Mouse (Mus musculus) forebrain, embryonic 14.5 days (tissue): ENCODE measurements around the gene Fbn1. TPM values are rescaled to one million over a fixed set of nuclear protein-coding genes. Genes with fewer than 3 reads are reported as not detected.

ENCODE experiments used
- ATAC-seq: fragments of 200-750 bp; cut with Nextera tagmentation; 2 replicates; pipeline ENCODE4 v1.8.0; 2017; ENCODE audit warnings: mild to moderate bottlenecking, moderate library complexity
- DNase-seq: peaks from one replicate; pipeline ENCODE4 v3.0.0-alpha.2; 2015; ENCODE audit warnings: low spot score
- H3K27ac ChIP-seq: fragments of 300-500 bp; sonication (generic); 2 replicates; pipeline ENCODE4 v1.5.1; 2014; ENCODE audit warnings: low read depth, mild to moderate bottlenecking, control low read depth, low read length, moderate library complexity
- H3K27me3 ChIP-seq: fragments of 300-500 bp; sonication (generic); replicated peaks from 2 replicates; pipeline ENCODE4 v1.6.1; 2014; ENCODE audit warnings: low read length, control low read depth, mixed read lengths; ENCODE audit not compliant: control insufficient read depth, insufficient read depth
- H3K36me3 ChIP-seq: fragments of 300-500 bp; sonication (generic); 2 replicates; pipeline ENCODE4 v1.6.1; 2014; ENCODE audit warnings: low read length, control low read depth; ENCODE audit not compliant: control insufficient read depth, insufficient read depth
- H3K4me1 ChIP-seq: fragments of 300-500 bp; sonication (generic); 2 replicates; pipeline ENCODE4 v1.6.1; 2014; ENCODE audit warnings: antibody characterized with exemption, low read length, control low read depth; ENCODE audit not compliant: control insufficient read depth, insufficient read depth
- H3K4me2 ChIP-seq: fragments of 300-500 bp; sonication (generic); 2 replicates; pipeline ENCODE4 v1.6.1; 2014; ENCODE audit warnings: mild to moderate bottlenecking, control low read depth, low read length
- H3K4me3 ChIP-seq: fragments of 300-500 bp; sonication (generic); 2 replicates; pipeline ENCODE4 v1.5.1; 2014; ENCODE audit warnings: low read depth, low read length, control low read depth
- H3K9ac ChIP-seq: fragments of 300-500 bp; sonication (generic); 2 replicates; pipeline ENCODE4 v1.6.1; 2014; ENCODE audit warnings: mild to moderate bottlenecking, low read length, control low read depth, moderate library complexity
- H3K9me3 ChIP-seq: fragments of 300-500 bp; sonication (generic); replicated peaks from 2 replicates; pipeline ENCODE4 v1.6.1; 2016; ENCODE audit warnings: low read length, control low read depth, mixed read lengths; ENCODE audit not compliant: control insufficient read depth
- WGBS: fragments of 180-500 bp; shearing (Covaris S2); extraction: QIAGEN DNeasy Blood & Tissue Kit; methylation state at CpG from one replicate; pipeline ENCODE4 v1.1.7; 2014; 5-methylcytosine and 5-hydroxymethylcytosine counted together
- polyA plus RNA-seq: library from polyadenylated mRNA; unstranded; fragments of >200 nt; fragmentation: Nextera tagmentation; extraction: Ambion mirVana; gene quantifications from 2 replicates; pipeline ENCODE4 v1.2.1, GENCODE M21; 2014

The Fbn1 gene
- polyA plus RNA-seq, 1 experiment from 2014 or later, result 2.1 TPM

- no peak overlapping the region for H3K4me3 ChIP-seq
- H3K36me3 ChIP-seq, result no peaks in the 10 kb centered on the region
- no peak overlapping the region for H3K27ac ChIP-seq
- no peak overlapping the region for H3K9ac ChIP-seq
- no peak for DNase-seq
- H3K4me2 ChIP-seq, result no peak overlapping the region
- H3K4me1 ChIP-seq, result no peaks in the 10 kb centered on the region
- H3K27me3 ChIP-seq, result no peaks in the 10 kb centered on the region
- no peaks in the 10 kb centered on the region for H3K9me3 ChIP-seq
- no peak for ATAC-seq
- 80% methylated on average over 5 of the region's 5 CpGs for WGBS
Observed at GRCm38 (mm10) chr2:125526566-125526965, 18.8 kb upstream of the Fbn1 start.

DNA sequence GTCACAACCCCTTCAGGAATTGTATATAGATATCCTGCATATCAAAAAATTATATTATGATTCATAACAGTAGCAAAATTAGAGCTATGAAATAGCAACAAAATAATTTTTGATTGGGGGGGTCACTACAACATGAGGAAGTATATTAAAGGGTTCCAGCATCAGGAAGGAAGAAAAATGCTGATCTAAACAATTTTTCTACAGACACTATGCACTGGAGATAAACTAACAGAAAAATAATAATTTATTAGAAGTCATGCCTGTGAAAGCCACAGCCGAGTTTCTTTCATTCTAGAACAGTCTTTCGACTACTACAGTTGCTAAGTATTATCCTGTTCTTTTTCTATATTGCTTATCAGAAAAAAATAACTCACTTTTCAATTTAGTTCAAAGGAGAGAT lies 17.7 kb upstream of the Fbn1 start:
- no peak overlapping the region for H3K9ac ChIP-seq
- DNase-seq, result no peak
- H3K4me3 ChIP-seq, result no peak overlapping the region
- no peaks in the 10 kb centered on the region for H3K27me3 ChIP-seq
- H3K27ac ChIP-seq, result no peak overlapping the region
- whole genome bisulfite sequencing, result 89% methylated on average over 2 of the region's 2 CpGs
- no peaks in the 10 kb centered on the region for H3K9me3 ChIP-seq
- ATAC-seq, result no peak
- no peaks in the 10 kb centered on the region for H3K4me1 ChIP-seq
- no peaks in the 10 kb centered on the region for H3K36me3 ChIP-seq
- H3K4me2 ChIP-seq, result no peak overlapping the region

DNA sequence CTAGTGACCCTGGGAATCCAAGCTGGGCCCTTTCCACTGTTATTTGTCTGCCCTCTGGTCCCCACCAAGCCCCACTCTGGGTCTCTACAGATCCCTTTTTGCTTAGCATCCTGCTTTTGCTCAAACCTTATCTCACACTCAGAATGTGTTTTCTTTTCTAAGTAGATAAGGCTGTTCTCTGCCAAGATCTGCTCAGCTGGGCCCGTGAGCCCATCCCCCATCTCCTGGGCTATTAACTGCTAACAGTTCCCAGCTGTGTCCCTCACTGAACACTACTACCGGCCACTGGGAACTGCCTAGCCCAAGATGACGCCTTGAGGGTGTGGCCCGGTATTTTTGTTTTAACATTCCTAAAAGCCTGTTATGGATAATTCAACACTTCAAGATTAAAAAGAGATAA lies 8.8 kb upstream of the Fbn1 start:
- DNase-seq (no peak), ATAC-seq (no peak)

DNA sequence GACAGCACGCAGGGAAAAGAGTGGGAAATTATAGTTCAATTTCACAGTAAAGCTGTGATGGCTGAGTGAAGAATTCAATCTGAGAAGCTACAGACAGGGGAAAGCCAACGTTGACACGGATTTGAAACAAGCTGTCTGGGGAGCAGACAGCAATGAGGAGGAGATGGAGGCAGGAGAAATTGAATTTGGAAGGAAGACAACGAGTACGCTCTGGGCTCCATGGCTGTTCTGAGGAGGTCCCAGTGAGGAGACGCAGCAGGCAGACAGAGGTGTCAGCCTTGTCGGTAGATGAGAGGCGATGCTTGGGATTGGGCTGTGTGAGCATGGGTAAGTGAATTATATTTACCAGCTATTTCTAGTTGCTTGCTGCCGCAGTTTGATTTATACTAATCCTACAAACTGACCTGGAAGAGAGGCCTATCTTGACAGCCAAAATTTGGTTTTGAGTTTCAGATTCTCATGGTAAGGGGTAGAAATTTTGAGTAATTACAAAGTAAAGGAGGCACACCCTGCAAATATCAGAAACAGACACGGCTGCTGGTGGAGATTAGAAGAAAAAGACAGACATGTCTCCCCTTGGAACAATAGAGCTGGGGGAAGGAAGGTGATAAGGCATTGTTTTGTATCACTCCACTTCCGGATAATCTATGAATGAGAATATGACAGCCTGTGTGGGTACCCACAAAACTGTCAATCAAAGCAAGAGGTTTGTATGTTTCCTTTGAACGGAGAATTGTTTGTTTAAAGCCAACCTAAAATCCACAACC lies 7.7 kb upstream of the Fbn1 start:
- Histone ChIP-seq H3K27ac (0 out of 2 replicates have a peak overlapping the region, but pooled peaks have one; percentile 4), H3K36me3 (no peaks in the 10 kb centered on the region), H3K9me3 (no peaks in the 10 kb centered on the region), H3K9ac (no peak overlapping the region), H3K4me3 (no peak overlapping the region), H3K4me2 (no peak overlapping the region), H3K27me3 (no peaks in the 10 kb centered on the region), H3K4me1 (no peaks in the 10 kb centered on the region)
- 80% methylated on average over 12 of the region's 12 CpGs for WGBS
- peak; percentile 34; the same call in 1 of the 2 replicates for ATAC-seq
- DNase-seq, result no peak

More for the DNA sequence above, 8.8 kb upstream of the Fbn1 start:
- no peak overlapping the region for H3K4me2 ChIP-seq
- H3K9ac ChIP-seq, result no peak overlapping the region
- H3K4me3 ChIP-seq, result no peak overlapping the region
- no peak overlapping the region for H3K27ac ChIP-seq
- H3K4me1 ChIP-seq, result no peaks in the 10 kb centered on the region
- no peaks in the 10 kb centered on the region for H3K27me3 ChIP-seq
- WGBS, result 53% methylated on average over 4 of the region's 4 CpGs
- no peaks in the 10 kb centered on the region for H3K36me3 ChIP-seq
- H3K9me3 ChIP-seq, result no peaks in the 10 kb centered on the region

- Histone ChIP-seq H3K27me3 (no peaks in the 10 kb centered on the region), H3K4me1 (no peaks in the 10 kb centered on the region), H3K9me3 (no peaks in the 10 kb centered on the region), H3K27ac (no peak overlapping the region), H3K4me3 (no peak overlapping the region), H3K9ac (no peak overlapping the region), H3K36me3 (no peaks in the 10 kb centered on the region), H3K4me2 (no peak overlapping the region)
- WGBS, result 73% methylated on average over 3 of the region's 3 CpGs
- no peak for DNase-seq
- no peak for ATAC-seq
Observed at GRCm38 (mm10) chr2:125514391-125514790, 6.6 kb upstream of the Fbn1 start.

DNA sequence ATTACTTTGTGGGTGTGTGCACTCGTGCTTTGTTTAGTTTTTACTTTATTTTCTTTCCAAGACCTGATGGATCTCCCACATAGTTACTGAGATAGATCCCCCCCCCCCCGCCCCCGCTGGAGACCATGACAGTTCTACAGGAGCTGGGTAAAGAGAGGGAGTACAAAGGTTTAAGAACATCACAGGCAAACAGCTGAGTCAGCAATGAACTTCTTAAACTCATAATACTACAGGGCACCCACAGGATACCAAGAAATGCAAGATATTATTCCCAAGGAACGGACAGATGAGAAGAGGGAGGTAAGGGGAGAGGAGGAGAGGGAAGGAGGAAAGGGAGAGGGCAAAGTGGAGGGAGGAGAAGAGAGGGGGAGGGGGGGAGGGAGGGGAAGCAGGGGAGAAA lies 4.8 kb upstream of the Fbn1 start:
- Histone ChIP-seq H3K4me1 (no peaks in the 10 kb centered on the region), H3K4me2 (no peak overlapping the region), H3K9me3 (no peaks in the 10 kb centered on the region), H3K36me3 (no peaks in the 10 kb centered on the region), H3K27ac (no peak overlapping the region), H3K27me3 (no peaks in the 10 kb centered on the region), H3K4me3 (no peak overlapping the region), H3K9ac (no peak overlapping the region)
- WGBS, result 83% methylated on average over 4 of the region's 4 CpGs
- DNase-seq, result no peak
- ATAC-seq, result no peak

DNA sequence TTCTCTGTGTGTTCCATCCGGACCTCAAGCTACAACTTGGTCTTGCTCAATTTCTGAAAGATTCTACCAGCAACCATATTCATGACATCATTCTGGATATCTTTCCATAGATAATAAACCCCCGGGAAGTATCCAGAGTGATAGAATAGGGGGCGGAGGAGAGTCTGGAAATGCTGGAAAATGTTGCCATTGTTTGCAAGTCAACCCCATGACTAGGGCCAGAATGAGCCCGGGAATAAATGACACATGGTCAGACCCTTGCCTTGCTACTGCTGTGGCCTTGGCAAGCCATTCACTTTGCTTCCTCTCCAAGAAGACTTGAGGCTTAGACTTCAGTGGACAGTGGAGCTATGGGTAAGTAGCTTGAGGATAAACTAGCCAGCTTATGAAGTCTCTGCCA lies 4.1 kb upstream of the Fbn1 start:
- Histone ChIP-seq H3K9me3 (no peaks in the 10 kb centered on the region), H3K4me2 (no peak overlapping the region), H3K36me3 (no peaks in the 10 kb centered on the region), H3K4me3 (no peak overlapping the region), H3K27ac (no peak overlapping the region), H3K4me1 (peaks cover 1% of the 10 kb centered on the region; the same call in 1 of the 2 replicates), H3K27me3 (no peaks in the 10 kb centered on the region), H3K9ac (no peak overlapping the region)
- WGBS, result 78% methylated on average over 4 of the region's 4 CpGs
- DNase-seq (no peak), ATAC-seq (no peak)

GRCm38 (mm10) chr2:125510752-125511151 lies 3.0 kb upstream of the Fbn1 start:
- no peak overlapping the region for H3K4me3 ChIP-seq
- H3K9me3 ChIP-seq, result no peaks in the 10 kb centered on the region
- no peaks in the 10 kb centered on the region for H3K27me3 ChIP-seq
- peaks cover 4% of the 10 kb centered on the region; the same call in 1 of the 2 replicates for H3K4me1 ChIP-seq
- no peak overlapping the region for H3K9ac ChIP-seq
- ATAC-seq (no peak), DNase-seq (no peak)
- no peak overlapping the region for H3K4me2 ChIP-seq
- no peak overlapping the region for H3K27ac ChIP-seq
- no peaks in the 10 kb centered on the region for H3K36me3 ChIP-seq
- WGBS, result 90% methylated on average over 2 of the region's 2 CpGs

DNA sequence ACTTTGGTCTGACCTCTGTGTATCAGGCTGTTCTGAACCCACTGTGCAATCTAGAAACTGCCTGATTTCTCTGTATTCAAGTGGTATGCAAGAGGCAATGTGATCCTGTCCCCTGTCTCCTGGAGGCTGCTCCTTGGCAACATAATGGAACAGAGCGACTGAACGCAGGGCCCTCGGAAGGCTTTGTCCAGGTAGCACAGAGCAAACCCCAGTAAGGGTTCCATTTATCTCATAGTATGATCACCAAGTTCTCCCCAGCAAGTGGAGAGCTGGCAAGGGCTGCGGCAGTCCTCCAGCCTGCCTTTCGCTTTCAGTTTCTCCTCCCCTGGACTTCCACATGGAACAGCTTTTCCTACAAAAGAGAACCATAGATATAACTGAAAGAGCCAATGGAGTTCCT lies 588 bp upstream of the Fbn1 start:
- Histone ChIP-seq H3K9ac (no peak overlapping the region), H3K4me1 (peaks cover 4% of the 10 kb centered on the region; the same call in 1 of the 2 replicates), H3K4me3 (no peak overlapping the region), H3K27me3 (no peaks in the 10 kb centered on the region), H3K36me3 (no peaks in the 10 kb centered on the region), H3K9me3 (no peaks in the 10 kb centered on the region), H3K4me2 (no peak overlapping the region), H3K27ac (no peak overlapping the region)
- DNase-seq (no peak), ATAC-seq (no peak)
- WGBS, result 90% methylated on average over 5 of the region's 5 CpGs
